Mouse (Mus musculus) A20 (cell line): ENCODE results near the gene D10Jhu81e.

Source experiments
- DNase-seq: peaks from one replicate; pipeline ENCODE4 v3.0.0-alpha.2; 2011; ENCODE audit warnings: low read depth, low spot score

Gene D10Jhu81e

GRCm38 (mm10) chr10:78163241-78163640, 6.3 kb downstream of the D10Jhu81e start:
- no peak for DNase-seq

- no peak for DNase-seq
Observed at GRCm38 (mm10) chr10:78162646-78163045, 6.9 kb downstream of the D10Jhu81e start.

GRCm38 (mm10) chr10:78161096-78161495, 8.5 kb downstream of the D10Jhu81e start:
- no peak for DNase-seq

GRCm38 (mm10) chr10:78160369-78161095, 9.1 kb downstream of the D10Jhu81e start:
- no peak for DNase-seq

GRCm38 (mm10) chr10:78159906-78160305, 9.7 kb downstream of the D10Jhu81e start:
- peak; percentile 87 for DNase-seq

GRCm38 (mm10) chr10:78159252-78159878, 10.2 kb downstream of the D10Jhu81e start:
- peak; percentile 90 for DNase-seq

- no peak for DNase-seq
Observed at GRCm38 (mm10) chr10:78158041-78158440, 11.5 kb downstream of the D10Jhu81e start.

- no peak for DNase-seq
Observed at GRCm38 (mm10) chr10:78156926-78157325, 12.7 kb downstream of the D10Jhu81e start.

GRCm38 (mm10) chr10:78148834-78149766, 20.5 kb downstream of the D10Jhu81e start:
- DNase-seq = peak; percentile 73

GRCm38 (mm10) chr10:78147908-78148441, 21.6 kb downstream of the D10Jhu81e start:
- DNase-seq = no peak

- no peak for DNase-seq
Observed at GRCm38 (mm10) chr10:78143727-78144505, 25.7 kb downstream of the D10Jhu81e start.

- no peak for DNase-seq
Observed at GRCm38 (mm10) chr10:78140843-78141242, 28.7 kb downstream of the D10Jhu81e start.

GRCm38 (mm10) chr10:78140251-78140600, 29.4 kb downstream of the D10Jhu81e start:
- no peak for DNase-seq

- DNase-seq = no peak
Observed at GRCm38 (mm10) chr10:78139572-78140250, 29.9 kb downstream of the D10Jhu81e start.

GRCm38 (mm10) chr10:78138812-78139523, 30.6 kb downstream of the D10Jhu81e start:
- DNase-seq = no peak

GRCm38 (mm10) chr10:78137191-78137590, 32.4 kb downstream of the D10Jhu81e start:
- DNase-seq = no peak

- DNase-seq = no peak
Observed at GRCm38 (mm10) chr10:78135947-78136346, 33.6 kb downstream of the D10Jhu81e start.

GRCm38 (mm10) chr10:78134975-78135798, 34.4 kb downstream of the D10Jhu81e start:
- DNase-seq = peak; percentile 31

- peak; percentile 55 for DNase-seq
Observed at GRCm38 (mm10) chr10:78134400-78134799, 35.2 kb downstream of the D10Jhu81e start.
